Mouse (Mus musculus): ENCODE data around the gene Cep95. TPM values are rescaled to one million over a fixed set of nuclear protein-coding genes. Genes with fewer than 3 reads are reported as not detected.

Cep95 gene
- polyA plus RNA-seq, 1 experiment from 2014 or later: 17.6 TPM

DNA sequence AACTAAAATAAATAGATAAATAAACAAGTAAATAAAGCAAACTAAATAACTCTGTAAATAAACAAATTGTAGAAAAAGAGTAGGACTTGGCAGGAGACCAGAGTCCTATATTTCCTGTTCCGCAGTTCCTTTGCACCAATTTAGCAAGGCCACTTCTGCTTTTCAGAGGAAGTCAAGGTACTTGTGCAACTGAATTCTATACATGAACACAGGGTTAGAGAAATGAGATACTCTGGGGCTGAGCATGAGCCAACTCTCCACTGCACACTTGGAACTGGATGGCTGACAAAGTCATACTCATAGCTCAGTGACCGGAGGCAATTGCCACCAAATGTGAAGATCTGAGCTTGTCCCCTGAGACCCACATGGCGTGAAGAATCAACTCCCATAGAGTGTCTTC, 30.0 kb upstream of the Cep95 start:
- WGBS: 93% methylated on average over 3 of the region's 3 CpGs

GRCm38 (mm10) chr11:106760511-106760910, 28.5 kb upstream of the Cep95 start:
- Histone ChIP-seq H3K27ac (replicated peaks) (no peak overlapping the region), H3K4me1 (peaks cover 20% of the 10 kb centered on the region), H3K4me3 (no peak overlapping the region), H3K27me3 (replicated peaks; ENCODE audit: low read depth, poor library complexity, severe bottlenecking) (no peaks in the 10 kb centered on the region), H3K9me3 (no peaks in the 10 kb centered on the region), H3K36me3 (replicated peaks) (peaks cover 22% of the 10 kb centered on the region)
- WGBS: 92% methylated on average over 5 of the region's 5 CpGs
- no peak for DNase-seq (ENCODE audit: low spot score)

More for the DNA sequence above, 30.0 kb upstream of the Cep95 start:
- H3K27ac ChIP-seq (replicated peaks): no peak overlapping the region
- no peaks in the 10 kb centered on the region for H3K27me3 ChIP-seq (replicated peaks; ENCODE audit: low read depth, poor library complexity, severe bottlenecking)
- peaks cover 20% of the 10 kb centered on the region for H3K4me1 ChIP-seq
- H3K4me3 ChIP-seq: no peak overlapping the region
- DNase-seq (ENCODE audit: low spot score): no peak
- 0 out of 2 replicates have a peak, but pooled peaks cover 9% of the 10 kb centered on the region for H3K36me3 ChIP-seq (replicated peaks)
- no peaks in the 10 kb centered on the region for H3K9me3 ChIP-seq

DNA sequence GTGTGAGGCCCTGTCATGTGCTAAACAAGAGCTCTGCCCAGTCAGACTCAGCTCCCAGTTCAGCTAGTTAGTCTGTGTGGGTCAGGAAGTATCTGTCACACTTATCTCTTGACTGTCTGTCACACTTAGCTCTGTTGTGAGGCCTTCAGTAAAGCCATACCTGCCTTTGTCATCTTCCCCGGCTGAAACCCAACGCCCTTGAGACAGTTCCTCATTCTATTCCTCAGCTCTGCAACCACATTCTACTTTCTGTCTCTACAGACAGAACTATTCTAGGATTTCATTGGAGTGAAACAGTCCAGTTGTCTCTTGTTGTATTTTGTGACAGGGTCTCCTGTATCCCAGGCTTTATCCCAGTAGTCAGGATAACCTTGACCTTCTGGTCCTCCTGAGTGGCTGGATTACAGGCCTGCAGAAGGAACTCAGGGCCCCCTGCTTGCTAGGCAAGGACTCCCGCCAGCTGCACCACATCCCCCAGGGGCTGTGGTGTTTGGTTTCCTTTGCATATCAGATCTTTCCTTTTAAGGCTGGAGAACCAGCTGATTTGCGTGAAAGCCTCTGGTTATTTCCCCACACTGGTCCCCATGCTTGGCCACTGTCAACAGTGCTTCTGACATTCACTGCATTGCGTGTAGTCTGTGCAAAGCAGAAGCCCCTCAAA, 26.8 kb upstream of the Cep95 start:
- Histone ChIP-seq H3K4me1 (peaks cover 20% of the 10 kb centered on the region), H3K27me3 (replicated peaks; ENCODE audit: low read depth, poor library complexity, severe bottlenecking) (no peaks in the 10 kb centered on the region), H3K36me3 (replicated peaks) (peaks cover 38% of the 10 kb centered on the region), H3K27ac (replicated peaks) (peak overlapping the region; percentile 61), H3K9me3 (no peaks in the 10 kb centered on the region; the same call in 1 of the 2 replicates), H3K4me3 (no peak overlapping the region)
- DNase-seq (ENCODE audit: low spot score): peak; percentile 62
- WGBS: 40% methylated on average over 5 of the region's 5 CpGs

- Histone ChIP-seq H3K27me3 (replicated peaks; ENCODE audit: low read depth, poor library complexity, severe bottlenecking) (no peaks in the 10 kb centered on the region), H3K4me3 (no peak overlapping the region), H3K9me3 (peaks cover 4% of the 10 kb centered on the region; the same call in 1 of the 2 replicates), H3K27ac (replicated peaks) (peak overlapping the region; percentile 61), H3K4me1 (peaks cover 20% of the 10 kb centered on the region), H3K36me3 (replicated peaks) (peaks cover 44% of the 10 kb centered on the region)
- 76% methylated on average over 9 of the region's 9 CpGs for WGBS
- DNase-seq (ENCODE audit: low spot score): no peak
Observed at GRCm38 (mm10) chr11:106762800-106763185, 26.3 kb upstream of the Cep95 start.

- no peak for DNase-seq (ENCODE audit: low spot score)
- H3K27me3 ChIP-seq (replicated peaks; ENCODE audit: low read depth, poor library complexity, severe bottlenecking): no peaks in the 10 kb centered on the region
- no peak overlapping the region for H3K4me3 ChIP-seq
- H3K4me1 ChIP-seq: peaks cover 15% of the 10 kb centered on the region
- no peak overlapping the region for H3K27ac ChIP-seq (replicated peaks)
- H3K9me3 ChIP-seq: peaks cover 5% of the 10 kb centered on the region; the same call in 1 of the 2 replicates
- 91% methylated on average over 4 of the region's 4 CpGs for WGBS
- peaks cover 79% of the 10 kb centered on the region for H3K36me3 ChIP-seq (replicated peaks)
Observed at GRCm38 (mm10) chr11:106766611-106767162, 22.4 kb upstream of the Cep95 start.

- peaks cover 87% of the 10 kb centered on the region for H3K36me3 ChIP-seq (replicated peaks)
- no peaks in the 10 kb centered on the region for H3K27me3 ChIP-seq (replicated peaks; ENCODE audit: low read depth, poor library complexity, severe bottlenecking)
- H3K4me3 ChIP-seq: no peak overlapping the region
- 93% methylated on average over 4 of the region's 4 CpGs for WGBS
- peaks cover 6% of the 10 kb centered on the region for H3K4me1 ChIP-seq
- no peak for DNase-seq (ENCODE audit: low spot score)
- no peak overlapping the region for H3K27ac ChIP-seq (replicated peaks)
- peaks cover 5% of the 10 kb centered on the region; the same call in 1 of the 2 replicates for H3K9me3 ChIP-seq
Observed at GRCm38 (mm10) chr11:106767516-106767915, 21.5 kb upstream of the Cep95 start.

GRCm38 (mm10) chr11:106770195-106770974, 18.7 kb upstream of the Cep95 start:
- Histone ChIP-seq H3K9me3 (peaks cover 5% of the 10 kb centered on the region; the same call in 1 of the 2 replicates), H3K4me3 (no peak overlapping the region), H3K4me1 (no peaks in the 10 kb centered on the region), H3K27me3 (replicated peaks; ENCODE audit: low read depth, poor library complexity, severe bottlenecking) (no peaks in the 10 kb centered on the region), H3K27ac (replicated peaks) (no peak overlapping the region), H3K36me3 (replicated peaks) (peaks cover 98% of the 10 kb centered on the region)
- WGBS: 95% methylated on average over 9 of the region's 9 CpGs
- DNase-seq (ENCODE audit: low spot score): peak; percentile 23

GRCm38 (mm10) chr11:106773061-106773460, 16.0 kb upstream of the Cep95 start:
- no peak overlapping the region for H3K4me3 ChIP-seq
- H3K4me1 ChIP-seq: no peaks in the 10 kb centered on the region; the same call in 1 of the 2 replicates
- H3K9me3 ChIP-seq: no peaks in the 10 kb centered on the region; the same call in 1 of the 2 replicates
- peaks cover 94% of the 10 kb centered on the region for H3K36me3 ChIP-seq (replicated peaks)
- DNase-seq (ENCODE audit: low spot score): no peak
- WGBS: 92% methylated on average over 9 of the region's 9 CpGs
- no peak overlapping the region for H3K27ac ChIP-seq (replicated peaks)
- no peaks in the 10 kb centered on the region for H3K27me3 ChIP-seq (replicated peaks; ENCODE audit: low read depth, poor library complexity, severe bottlenecking)

DNA sequence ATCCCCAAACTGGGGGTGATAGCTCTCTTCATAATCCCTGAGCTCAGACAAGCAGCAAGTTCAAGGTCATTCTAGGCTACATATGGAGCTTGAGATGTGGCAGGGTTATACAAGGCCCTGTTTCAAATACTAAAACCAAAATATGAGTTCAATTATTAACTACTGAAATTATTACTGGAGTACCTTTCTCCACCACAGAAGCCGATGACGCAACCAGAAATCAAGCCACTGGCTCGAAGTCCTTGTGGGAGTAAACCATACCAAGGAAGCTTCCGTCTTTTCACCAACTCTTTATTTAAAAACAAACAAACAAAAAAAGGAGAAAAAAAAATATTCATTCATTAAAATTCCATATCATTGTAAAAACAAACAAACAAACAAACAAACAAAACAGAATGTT, 12.1 kb upstream of the Cep95 start:
- Histone ChIP-seq H3K27ac (replicated peaks) (no peak overlapping the region), H3K4me3 (no peak overlapping the region), H3K4me1 (peaks cover 6% of the 10 kb centered on the region), H3K9me3 (no peaks in the 10 kb centered on the region), H3K27me3 (replicated peaks; ENCODE audit: low read depth, poor library complexity, severe bottlenecking) (no peaks in the 10 kb centered on the region), H3K36me3 (replicated peaks) (peaks cover 81% of the 10 kb centered on the region)
- DNase-seq (ENCODE audit: low spot score): no peak
- WGBS: 94% methylated on average over 4 of the region's 4 CpGs

GRCm38 (mm10) chr11:106777395-106777794, 11.7 kb upstream of the Cep95 start:
- no peak overlapping the region for H3K27ac ChIP-seq (replicated peaks)
- H3K4me3 ChIP-seq: no peak overlapping the region; the same call in 1 of the 2 replicates
- no peaks in the 10 kb centered on the region for H3K27me3 ChIP-seq (replicated peaks; ENCODE audit: low read depth, poor library complexity, severe bottlenecking)
- H3K4me1 ChIP-seq: peaks cover 6% of the 10 kb centered on the region
- peaks cover 81% of the 10 kb centered on the region for H3K36me3 ChIP-seq (replicated peaks)
- H3K9me3 ChIP-seq: no peaks in the 10 kb centered on the region
- WGBS: 90% methylated on average over 3 of the region's 3 CpGs
- no peak for DNase-seq (ENCODE audit: low spot score)

- H3K27ac ChIP-seq (replicated peaks): no peak overlapping the region
- H3K27me3 ChIP-seq (replicated peaks; ENCODE audit: low read depth, poor library complexity, severe bottlenecking): no peaks in the 10 kb centered on the region
- WGBS: 96% methylated on average over 7 of the region's 7 CpGs
- H3K4me3 ChIP-seq: peak overlapping the region; percentile 92
- peaks cover 6% of the 10 kb centered on the region for H3K4me1 ChIP-seq
- peaks cover 81% of the 10 kb centered on the region for H3K36me3 ChIP-seq (replicated peaks)
- H3K9me3 ChIP-seq: no peaks in the 10 kb centered on the region
- DNase-seq (ENCODE audit: low spot score): no peak
Observed at GRCm38 (mm10) chr11:106778132-106778531, 10.9 kb upstream of the Cep95 start.

GRCm38 (mm10) chr11:106778589-106779387, 10.3 kb upstream of the Cep95 start:
- peaks cover 81% of the 10 kb centered on the region for H3K36me3 ChIP-seq (replicated peaks)

More at GRCm38 (mm10) chr11:106778589-106779387, 10.3 kb upstream of the Cep95 start:
- H3K9me3 ChIP-seq: no peaks in the 10 kb centered on the region
- WGBS: 3% methylated on average over 39 of the region's 39 CpGs
- peak overlapping the region; percentile 92 for H3K4me3 ChIP-seq
- H3K27me3 ChIP-seq (replicated peaks; ENCODE audit: low read depth, poor library complexity, severe bottlenecking): no peaks in the 10 kb centered on the region
- peak overlapping the region; percentile 93 for H3K27ac ChIP-seq (replicated peaks)
- peaks cover 6% of the 10 kb centered on the region for H3K4me1 ChIP-seq
- DNase-seq (ENCODE audit: low spot score): no peak
